Comparison of ENCODE assay signal across 8 mouse cellular contexts in genomic region chr12:110851414-110851813, GRCm38 (mm10). TPM values are rescaled to one million over a fixed set of nuclear protein-coding genes. Genes with fewer than 3 reads are reported as not detected.
A peak's percentile ranks its signal among the peaks of the same experiment; 100 is the strongest.
DNase-seq lines count a peak whose midpoint lies in the region; ATAC-seq and TF ChIP-seq lines count a peak whose summit lies in the region.

No protein-coding gene starts in this region.

- peaks cover 15% of the 10 kb centered on the region for H3K36me3 ChIP-seq in heart, embryonic 12.5 days
- H3K36me3 ChIP-seq in erythroblast, embryonic 14.5 days (ENCODE audit: control insufficient read depth) = peaks cover 8% of the 10 kb centered on the region
- 0 out of 2 replicates have a peak, but pooled peaks cover 6% of the 10 kb centered on the region for H3K36me3 ChIP-seq in liver, postnatal 0 days (replicated peaks; ENCODE audit: insufficient read depth, low read length)

- 21% methylated on average over 12 of the region's 12 CpGs for WGBS in heart, embryonic 12.5 days
- WGBS in liver, postnatal 0 days (ENCODE audit: insufficient replicate concordance) = 19% methylated on average over 12 of the region's 12 CpGs
- 73% methylated on average over 12 of the region's 12 CpGs for WGBS in cerebellum, adult 2 months

- no peak overlapping the region for H3K27ac ChIP-seq in heart, embryonic 12.5 days (ENCODE audit: poor library complexity, severe bottlenecking)
- peak overlapping the region; percentile 87 for H3K27ac ChIP-seq in liver, postnatal 0 days (ENCODE audit: low read depth)
- no peak overlapping the region for H3K27ac ChIP-seq in cerebellum, adult 2 months (ENCODE audit: insufficient read depth, low read length)

- peak overlapping the region; percentile 94 for H3K9ac ChIP-seq in heart, embryonic 12.5 days
- peak overlapping the region; percentile 74 for H3K9ac ChIP-seq in liver, postnatal 0 days (replicated peaks)

- ATAC-seq in heart, embryonic 12.5 days (ENCODE audit: insufficient number of reproducible peaks, low FRiP score) = no peak
- peak; percentile 26; the same call in 1 of the 2 replicates for ATAC-seq in liver, postnatal 0 days

- no peak for TF ChIP-seq POLR2A in cerebellum, adult 2 months (IDR thresholded peaks at IDR 0.05; ENCODE audit: borderline replicate concordance, insufficient read depth, low read length)

- peak overlapping the region; percentile 83 for H3K4me2 ChIP-seq in heart, embryonic 12.5 days
- H3K4me2 ChIP-seq in liver, postnatal 0 days (ENCODE audit: low read depth, low read length) = peak overlapping the region; percentile 78

- H3K4me1 ChIP-seq in heart, embryonic 12.5 days (replicated peaks) = peaks cover 23% of the 10 kb centered on the region
- peaks cover 47% of the 10 kb centered on the region for H3K4me1 ChIP-seq in erythroblast, embryonic 14.5 days (ENCODE audit: control insufficient read depth)
- peaks cover 14% of the 10 kb centered on the region for H3K4me1 ChIP-seq in liver, postnatal 0 days (ENCODE audit: insufficient read depth)
- peaks cover 5% of the 10 kb centered on the region for H3K4me1 ChIP-seq in cerebellum, adult 2 months (ENCODE audit: control insufficient read depth, insufficient read depth, low read length)

- H3K9me3 ChIP-seq in heart, embryonic 12.5 days (replicated peaks) = no peaks in the 10 kb centered on the region
- H3K9me3 ChIP-seq in erythroblast, embryonic 14.5 days (ENCODE audit: control insufficient read depth, low read length) = no peaks in the 10 kb centered on the region
- H3K9me3 ChIP-seq in liver, postnatal 0 days (ENCODE audit: low read length) = no peaks in the 10 kb centered on the region

- no peak for DNase-seq in heart, adult 18-20 months
- peak; percentile 49 for DNase-seq in CD4-positive, CD25-positive, alpha-beta regulatory T cell, adult 2 months (ENCODE audit: low read depth, low spot score)
- DNase-seq in liver, postnatal 0 days = no peak
- no peak for DNase-seq in cerebellum, adult 2 months
- DNase-seq in left cerebral cortex, adult 11 months (ENCODE audit: low spot score) = no peak
- DNase-seq in ovary, postnatal 14 days (ENCODE audit: low spot score) = no peak

- TF ChIP-seq CTCF in liver, postnatal 0 days (IDR thresholded peaks at IDR 0.05; ENCODE audit: low read depth) = no peak
- no peak for TF ChIP-seq CTCF in cerebellum, adult 2 months (IDR thresholded peaks at IDR 0.05; ENCODE audit: borderline replicate concordance, insufficient read depth, low read depth, low read length)

- no peaks in the 10 kb centered on the region for H3K27me3 ChIP-seq in heart, embryonic 12.5 days (replicated peaks)
- no peaks in the 10 kb centered on the region for H3K27me3 ChIP-seq in erythroblast, embryonic 14.5 days (ENCODE audit: control insufficient read depth)
- no peaks in the 10 kb centered on the region for H3K27me3 ChIP-seq in liver, postnatal 0 days (ENCODE audit: insufficient read depth, low read length)
- no peaks in the 10 kb centered on the region for H3K27me3 ChIP-seq in cerebellum, adult 2 months (ENCODE audit: control insufficient read depth, insufficient read depth, low read length)

- TF ChIP-seq EP300 in liver, postnatal 0 days (IDR thresholded peaks at IDR 0.05; ENCODE audit: low read depth) = no peak

- H3K4me3 ChIP-seq in heart, embryonic 12.5 days = peak overlapping the region; percentile 94; the same call in 1 of the 2 replicates
- peak overlapping the region; percentile 86 for H3K4me3 ChIP-seq in erythroblast, embryonic 14.5 days (replicated peaks)
- H3K4me3 ChIP-seq in liver, postnatal 0 days (ENCODE audit: low read depth, low read length) = peak overlapping the region; percentile 69
- no peak overlapping the region for H3K4me3 ChIP-seq in cerebellum, adult 2 months (replicated peaks; ENCODE audit: insufficient read depth, low read depth, low read length)

RNA-seq across cellular contexts. Expression of gene Zfp839, which starts 1.4 kb away (rescaled TPM):
- 3.9 and 5.4 TPM in 2 replicates for polyA plus RNA-seq in heart, embryonic 12.5 days (2016; fragmentation: Nextera tagmentation; extraction: Ambion mirVana)
- 10 to 100 TPM; 10.3 to 11.4 TPM for total RNA-seq in heart, adult 18-20 months (2021)
- 0.06 and 0.13 TPM in 2 replicates for polyA plus RNA-seq in erythroblast, embryonic 14.5 days (2012)
- 1.1 and 1.8 TPM in 2 replicates for polyA plus RNA-seq in liver, postnatal 0 days (2015; fragmentation: Nextera tagmentation; extraction: Ambion mirVana)
- 7.6 and 8.5 TPM in 2 replicates for polyA plus RNA-seq in cerebellum, adult 2 months (2012; rRNA removed)

RNA-seq across cellular contexts. Expression of gene Mok, which starts 10.7 kb away (rescaled TPM):
- 2.9 and 4.0 TPM in 2 replicates for polyA plus RNA-seq in heart, embryonic 12.5 days (2016; fragmentation: Nextera tagmentation; extraction: Ambion mirVana)
- 1 to 10 TPM in 1 of 2 experiments, under 1 TPM in 1; 0.80 to 1.4 TPM for total RNA-seq in heart, adult 18-20 months (2021)
- 0.06 TPM in 1 of 2 replicates, not detected in the other for polyA plus RNA-seq in erythroblast, embryonic 14.5 days (2012)
- polyA plus RNA-seq in liver, postnatal 0 days (2015; fragmentation: Nextera tagmentation; extraction: Ambion mirVana) = 0.13 and 0.29 TPM in 2 replicates
- polyA plus RNA-seq in cerebellum, adult 2 months (2012; rRNA removed) = 5.9 and 6.7 TPM in 2 replicates

RNA-seq across cellular contexts. Expression of gene Cinp, which starts 37.5 kb away (rescaled TPM):
- polyA plus RNA-seq in heart, embryonic 12.5 days (2016; fragmentation: Nextera tagmentation; extraction: Ambion mirVana) = 63.3 and 66.7 TPM in 2 replicates
- 10 to 100 TPM; 26.9 to 29.5 TPM for total RNA-seq in heart, adult 18-20 months (2021)
- 1.1 TPM in 2 replicates for polyA plus RNA-seq in erythroblast, embryonic 14.5 days (2012)
- 30.6 and 34.2 TPM in 2 replicates for polyA plus RNA-seq in liver, postnatal 0 days (2015; fragmentation: Nextera tagmentation; extraction: Ambion mirVana)
- 59.6 and 65.7 TPM in 2 replicates for polyA plus RNA-seq in cerebellum, adult 2 months (2012; rRNA removed)

RNA-seq across cellular contexts. Expression of gene Tecpr2, which starts 37.6 kb away (rescaled TPM):
- 3.8 and 4.5 TPM in 2 replicates for polyA plus RNA-seq in heart, embryonic 12.5 days (2016; fragmentation: Nextera tagmentation; extraction: Ambion mirVana)
- 1 to 10 TPM; 5.1 to 6.0 TPM for total RNA-seq in heart, adult 18-20 months (2021)
- 0.13 and 0.16 TPM in 2 replicates for polyA plus RNA-seq in erythroblast, embryonic 14.5 days (2012)
- 0.63 and 1.1 TPM in 2 replicates for polyA plus RNA-seq in liver, postnatal 0 days (2015; fragmentation: Nextera tagmentation; extraction: Ambion mirVana)
- polyA plus RNA-seq in cerebellum, adult 2 months (2012; rRNA removed) = 20.2 and 20.7 TPM in 2 replicates

Comparison
In these comparisons a context has a peak if more than half of its experiments do, and no peak if none do; other contexts are left out.
1. RNA of gene Cinp, which starts 37.5 kb away (polyA plus RNA-seq): 59.6 to 65.7 TPM in cerebellum, adult 2 months, 63.3 to 66.7 TPM in heart, embryonic 12.5 days and 30.6 to 34.2 TPM in liver, postnatal 0 days; 1.1 TPM in erythroblast, embryonic 14.5 days; every median in the first group is over 10 times any median in the second.